Mouse (Mus musculus): Measurements from ENCODE around the gene Sema5a.

The Sema5a gene

GRCm38 (mm10) chr15:32542746-32543145, 298.1 kb downstream of the Sema5a start:
- DNase-seq (ENCODE audit: low read depth, low spot score), result no peak

- no peak for DNase-seq (ENCODE audit: low read depth, low spot score)
Measured at GRCm38 (mm10) chr15:32543181-32543580, 298.6 kb downstream of the Sema5a start.

- DNase-seq (ENCODE audit: low read depth, low spot score), result no peak
Measured at GRCm38 (mm10) chr15:32545455-32545854, 300.8 kb downstream of the Sema5a start.

- DNase-seq (ENCODE audit: low read depth, low spot score), result no peak
Measured at GRCm38 (mm10) chr15:32546746-32547145, 302.1 kb downstream of the Sema5a start.

- no peak for DNase-seq (ENCODE audit: low read depth, low spot score)
Measured at GRCm38 (mm10) chr15:32558925-32559324, 314.3 kb downstream of the Sema5a start.

- no peak for DNase-seq (ENCODE audit: low read depth, low spot score)
Measured at GRCm38 (mm10) chr15:32562600-32562999, 318.0 kb downstream of the Sema5a start.

GRCm38 (mm10) chr15:32568181-32568857, 323.7 kb downstream of the Sema5a start:
- DNase-seq (ENCODE audit: low read depth, low spot score), result no peak

GRCm38 (mm10) chr15:32568858-32569387, 324.3 kb downstream of the Sema5a start:
- no peak for DNase-seq (ENCODE audit: low read depth, low spot score)

- no peak for DNase-seq (ENCODE audit: low read depth, low spot score)
Measured at GRCm38 (mm10) chr15:32574327-32574726, 329.7 kb downstream of the Sema5a start.

GRCm38 (mm10) chr15:32575212-32575611, 330.6 kb downstream of the Sema5a start:
- DNase-seq (ENCODE audit: low read depth, low spot score), result no peak

GRCm38 (mm10) chr15:32579351-32579750, 334.7 kb downstream of the Sema5a start:
- no peak for DNase-seq (ENCODE audit: low read depth, low spot score)

- no peak for DNase-seq (ENCODE audit: low read depth, low spot score)
Measured at GRCm38 (mm10) chr15:32590641-32591040, 346.0 kb downstream of the Sema5a start.

GRCm38 (mm10) chr15:32593746-32594145, 349.1 kb downstream of the Sema5a start:
- DNase-seq (ENCODE audit: low read depth, low spot score), result no peak

- no peak for DNase-seq (ENCODE audit: low read depth, low spot score)
Measured at GRCm38 (mm10) chr15:32596574-32596973, 352.0 kb downstream of the Sema5a start.

GRCm38 (mm10) chr15:32597189-32597588, 352.6 kb downstream of the Sema5a start:
- DNase-seq (ENCODE audit: low read depth, low spot score), result no peak

GRCm38 (mm10) chr15:32607236-32607635, 362.6 kb downstream of the Sema5a start:
- no peak for DNase-seq (ENCODE audit: low read depth, low spot score)

GRCm38 (mm10) chr15:32610776-32611175, 366.2 kb downstream of the Sema5a start:
- DNase-seq (ENCODE audit: low read depth, low spot score), result no peak

- DNase-seq (ENCODE audit: low read depth, low spot score), result no peak
Measured at GRCm38 (mm10) chr15:32611201-32611600, 366.6 kb downstream of the Sema5a start.

- no peak for DNase-seq (ENCODE audit: low read depth, low spot score)
Measured at GRCm38 (mm10) chr15:32613718-32614117, 369.1 kb downstream of the Sema5a start.

GRCm38 (mm10) chr15:32615773-32616172, 371.2 kb downstream of the Sema5a start:
- DNase-seq (ENCODE audit: low read depth, low spot score), result no peak

GRCm38 (mm10) chr15:32619199-32619598, 374.6 kb downstream of the Sema5a start:
- DNase-seq (ENCODE audit: low read depth, low spot score), result no peak

GRCm38 (mm10) chr15:32623037-32623739, 378.6 kb downstream of the Sema5a start:
- DNase-seq (ENCODE audit: low read depth, low spot score), result no peak

GRCm38 (mm10) chr15:32624106-32624505, 379.5 kb downstream of the Sema5a start:
- no peak for DNase-seq (ENCODE audit: low read depth, low spot score)

All from embryo, embryonic 11.5 days (tissue).